Mouse (Mus musculus): ENCODE data around the gene Serpinb3d.

DNA sequence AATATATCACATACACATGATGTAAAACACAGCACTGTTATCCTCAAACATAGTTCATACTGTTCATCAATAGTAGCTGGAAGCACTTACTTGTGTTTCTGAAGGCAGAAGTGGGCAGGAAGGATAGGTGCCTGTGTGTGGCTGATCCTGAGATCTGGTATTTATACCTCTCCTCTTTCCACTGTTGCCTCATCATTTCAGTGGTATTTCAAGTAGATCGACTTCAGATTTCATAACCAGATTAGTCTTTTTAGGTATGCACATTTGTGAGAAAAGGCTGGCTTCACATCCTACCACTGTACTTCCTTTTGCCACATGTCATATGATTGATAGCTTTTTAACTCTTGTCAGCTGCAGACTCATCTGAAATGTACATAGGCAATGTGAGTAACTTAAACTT, 31.1 kb downstream of the Serpinb3d start, which contains the start of gene Serpinb3a:
- no peak for TF ChIP-seq CTCF (IDR thresholded peaks at IDR 0.05; ENCODE audit: low read depth)
- TF ChIP-seq EP300 (IDR thresholded peaks at IDR 0.05; ENCODE audit: low read depth), result no peak

All from liver, embryonic 14.5 days (tissue).